Mouse (Mus musculus) mesoderm, embryonic 11.5 days (tissue): ENCODE measurements at regions not wholly inside any gene's neighbourhood (a gene's known extent, or its start where the extent isn't known, plus 50 kb on each side); places are given as distances from the start of the nearest gene placed in this dataset.
"Not testable (repeated sequence)": the region's sequence is repeated elsewhere in the genome, so short reads cannot be mapped to it uniquely, and the experiment has no call there.

ENCODE experiments used
- DNase-seq: peaks from one replicate; pipeline ENCODE4 v3.0.0-alpha.2; 2012; ENCODE audit warnings: low read depth, low spot score

DNA sequence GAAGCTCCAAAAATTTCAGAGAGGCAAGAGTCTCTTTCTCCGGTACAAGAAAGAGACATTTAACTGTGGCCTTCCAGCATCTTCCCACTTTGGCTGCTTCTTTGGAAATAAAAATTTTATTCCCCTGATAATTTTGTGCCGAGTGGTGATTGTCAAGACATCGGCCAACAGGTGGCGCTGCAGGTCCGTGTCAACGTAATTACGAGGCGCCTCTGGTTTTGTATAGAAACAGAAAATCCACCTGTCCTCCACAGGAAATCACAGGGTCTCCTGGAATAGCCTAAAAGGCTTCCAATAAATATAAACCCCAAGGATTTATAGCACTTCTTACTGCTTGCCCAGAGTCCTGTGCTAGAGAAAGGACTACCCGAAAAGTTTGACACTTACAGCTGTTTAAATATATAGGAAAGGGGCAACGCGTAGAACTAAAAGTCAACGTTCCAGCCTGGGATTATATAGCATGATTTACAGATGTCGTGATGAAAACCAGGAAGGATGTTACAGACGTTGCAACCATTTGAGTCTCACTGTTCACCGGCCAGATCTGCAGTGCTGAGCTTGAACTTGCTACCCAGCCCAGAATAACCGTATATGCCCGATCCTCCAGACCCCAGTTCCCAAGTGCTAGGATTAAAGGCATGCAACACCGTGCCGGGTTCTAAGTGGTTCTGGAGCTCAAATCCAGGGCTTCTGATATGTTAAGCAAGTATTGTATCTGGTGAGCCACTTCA lies 251.3 kb upstream of the Tgfbr2 start:
- peak; percentile 88 for DNase-seq

DNA sequence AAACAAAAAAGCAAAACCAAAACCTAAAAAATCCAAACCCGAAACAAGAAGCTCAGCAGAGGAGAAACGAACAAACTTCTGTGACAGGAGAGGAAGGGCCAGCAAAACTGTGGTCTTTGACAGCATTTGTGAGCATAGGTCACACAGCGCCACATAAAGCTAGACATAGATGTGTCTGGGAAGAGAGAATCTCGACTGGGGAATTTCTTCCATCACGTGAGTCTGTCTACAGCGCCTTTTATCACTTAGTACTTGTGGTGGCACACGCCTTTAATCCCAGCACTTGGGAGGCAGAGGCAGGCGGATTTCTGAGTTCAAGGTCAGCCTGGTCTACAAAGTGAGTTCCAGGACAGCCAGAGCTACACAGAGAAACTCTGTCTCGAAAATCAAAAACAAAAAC lies 250.2 kb upstream of the Tgfbr2 start:
- DNase-seq = not testable (repeated sequence)

- no peak for DNase-seq
These were observed 239.9 kb upstream of the Tgfbr2 start for GRCm38 (mm10) chr9:116415021-116415420.

DNA sequence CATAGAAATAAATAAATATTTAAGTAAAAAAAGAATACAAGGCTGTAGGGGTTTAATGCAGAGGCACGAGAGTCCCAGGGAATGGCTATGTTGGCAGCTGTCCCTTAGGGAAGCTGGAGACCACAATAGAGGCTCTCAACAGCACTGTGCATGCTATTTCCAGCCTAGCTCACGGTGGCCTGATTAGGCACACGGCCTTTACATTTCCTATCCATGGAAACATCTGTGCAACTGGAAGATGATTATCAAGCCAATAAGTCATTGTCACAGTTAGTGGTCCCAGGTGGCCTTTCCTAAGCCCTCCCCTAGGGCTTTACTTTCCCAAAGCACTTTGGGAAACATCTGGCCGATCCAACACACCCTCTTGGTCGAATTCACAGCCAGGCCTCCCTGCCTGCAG lies 235.9 kb upstream of the Tgfbr2 start:
- DNase-seq = no peak

DNA sequence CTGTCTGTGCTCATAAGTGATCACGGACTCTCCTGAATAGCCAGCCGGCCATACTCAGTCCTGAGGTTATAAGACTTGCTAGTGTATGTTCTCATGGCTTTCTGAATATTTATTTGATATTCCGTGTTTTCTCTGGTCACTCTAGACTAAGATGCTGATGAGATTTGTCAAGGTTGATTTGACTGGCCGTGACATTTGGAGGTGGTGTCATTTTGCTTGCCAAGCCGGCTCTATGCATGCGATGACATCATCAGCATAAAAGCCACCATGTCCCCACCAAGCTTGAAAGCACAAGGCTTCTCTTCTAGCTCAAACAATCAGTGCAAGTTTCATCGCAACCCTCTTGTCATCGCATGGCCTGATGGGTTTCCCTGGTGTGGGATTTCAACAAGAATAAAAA lies 235.3 kb upstream of the Tgfbr2 start:
- no peak for DNase-seq

GRCm38 (mm10) chr9:116408116-116408515 lies 233.0 kb upstream of the Tgfbr2 start:
- no peak for DNase-seq

DNA sequence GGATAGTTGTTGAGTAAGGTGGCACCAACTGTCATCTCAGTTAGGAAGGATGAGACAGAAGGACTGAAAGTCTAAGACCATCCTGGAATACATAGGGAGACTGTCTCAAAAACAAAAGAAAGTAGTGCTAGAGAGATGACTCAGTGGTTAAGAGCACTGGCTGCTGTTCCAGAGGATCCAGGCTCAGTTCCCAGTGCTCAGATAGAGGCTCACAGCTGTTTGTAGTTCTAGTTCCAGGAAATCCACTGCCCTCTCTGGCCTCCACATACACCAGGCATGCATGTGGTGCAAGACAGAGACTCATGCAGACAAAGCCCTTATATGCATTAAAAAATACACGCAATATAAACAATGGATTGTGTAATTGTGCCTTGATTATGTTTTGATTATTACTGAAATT lies 229.9 kb upstream of the Tgfbr2 start:
- DNase-seq = no peak

- no peak for DNase-seq
These were observed 226.7 kb upstream of the Tgfbr2 start for GRCm38 (mm10) chr9:116401821-116402220.

DNA sequence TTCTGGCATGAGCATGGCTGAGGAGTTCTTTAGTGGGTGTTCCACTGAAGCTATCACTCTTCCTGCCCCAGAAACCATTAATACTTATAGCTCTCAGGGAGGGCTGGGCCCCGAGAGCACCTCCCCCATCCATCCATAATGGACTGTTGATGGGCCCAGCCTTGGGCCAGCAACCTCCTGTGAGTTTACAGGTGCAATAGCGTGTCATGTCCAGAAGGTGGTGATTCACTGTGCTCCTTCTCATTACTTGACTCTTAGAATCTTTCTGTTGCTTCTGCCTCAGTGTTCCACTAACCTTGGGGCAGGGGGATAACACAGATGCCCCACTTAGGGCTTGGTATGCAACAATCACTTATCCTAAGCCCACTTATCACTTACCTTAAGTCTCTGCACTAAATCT lies 225.1 kb upstream of the Tgfbr2 start:
- DNase-seq = peak; percentile 21

DNA sequence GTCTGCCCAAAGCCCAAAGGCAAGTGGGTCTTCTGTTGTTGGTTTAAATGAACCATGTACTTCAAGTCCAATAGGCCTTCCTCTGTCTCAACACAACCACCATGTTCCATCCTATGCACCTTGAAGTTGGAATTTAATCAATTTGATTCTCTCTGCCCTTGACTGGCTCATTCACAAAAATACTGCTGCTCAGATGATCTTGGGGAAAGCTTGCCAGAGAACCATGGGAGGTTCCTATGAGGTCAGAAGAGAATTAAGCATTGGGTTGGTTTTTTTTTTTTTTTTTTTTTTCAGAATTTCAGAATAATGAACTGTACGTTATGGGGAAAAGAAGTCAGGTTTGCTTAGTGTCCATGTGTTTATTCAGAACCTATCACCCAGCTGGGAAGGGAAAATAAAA lies 224.1 kb upstream of the Tgfbr2 start:
- DNase-seq = no peak

DNA sequence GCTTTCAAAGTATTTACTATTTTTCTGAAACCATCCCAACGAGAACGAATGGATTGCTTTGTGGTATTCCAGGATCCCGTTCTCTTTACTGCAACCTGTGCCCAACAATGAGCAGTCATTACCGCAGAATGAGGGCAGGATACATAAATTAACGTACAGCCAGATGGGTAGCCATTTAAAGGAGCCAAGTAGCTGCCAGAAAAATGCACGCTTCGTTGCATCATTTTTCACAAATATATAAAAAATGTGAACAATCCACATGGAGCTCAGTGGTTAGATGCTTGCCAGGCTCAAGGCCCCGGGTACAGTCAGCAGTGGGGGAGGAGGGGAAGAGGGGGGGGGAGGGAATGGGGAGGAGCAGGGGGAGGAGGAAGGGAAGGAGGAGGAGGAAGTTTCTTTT lies 217.1 kb upstream of the Tgfbr2 start:
- DNase-seq = no peak

GRCm38 (mm10) chr9:116389781-116390180 lies 214.6 kb upstream of the Tgfbr2 start:
- DNase-seq = no peak

DNA sequence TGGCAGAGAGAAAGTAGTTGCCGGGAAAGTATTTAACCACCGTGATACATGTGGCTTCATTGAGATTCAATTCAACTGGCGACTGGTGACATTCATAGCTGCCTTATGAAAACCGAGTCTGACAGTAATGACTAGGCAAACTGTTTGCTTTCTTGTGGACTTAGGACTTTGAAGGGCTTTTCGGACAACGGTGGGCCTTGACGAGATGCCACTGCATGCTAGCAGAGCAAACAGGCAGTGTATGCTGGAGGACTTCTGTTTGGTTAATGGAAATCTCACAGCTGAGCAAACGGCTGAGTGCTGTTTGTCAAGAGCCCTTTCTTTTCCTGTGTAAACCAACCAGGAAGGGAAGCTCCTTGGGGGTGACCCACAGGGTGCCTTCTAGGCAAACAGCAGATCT lies 213.7 kb upstream of the Tgfbr2 start:
- peak; percentile 27 for DNase-seq

GRCm38 (mm10) chr9:116388025-116388424 lies 212.9 kb upstream of the Tgfbr2 start:
- DNase-seq = no peak

DNA sequence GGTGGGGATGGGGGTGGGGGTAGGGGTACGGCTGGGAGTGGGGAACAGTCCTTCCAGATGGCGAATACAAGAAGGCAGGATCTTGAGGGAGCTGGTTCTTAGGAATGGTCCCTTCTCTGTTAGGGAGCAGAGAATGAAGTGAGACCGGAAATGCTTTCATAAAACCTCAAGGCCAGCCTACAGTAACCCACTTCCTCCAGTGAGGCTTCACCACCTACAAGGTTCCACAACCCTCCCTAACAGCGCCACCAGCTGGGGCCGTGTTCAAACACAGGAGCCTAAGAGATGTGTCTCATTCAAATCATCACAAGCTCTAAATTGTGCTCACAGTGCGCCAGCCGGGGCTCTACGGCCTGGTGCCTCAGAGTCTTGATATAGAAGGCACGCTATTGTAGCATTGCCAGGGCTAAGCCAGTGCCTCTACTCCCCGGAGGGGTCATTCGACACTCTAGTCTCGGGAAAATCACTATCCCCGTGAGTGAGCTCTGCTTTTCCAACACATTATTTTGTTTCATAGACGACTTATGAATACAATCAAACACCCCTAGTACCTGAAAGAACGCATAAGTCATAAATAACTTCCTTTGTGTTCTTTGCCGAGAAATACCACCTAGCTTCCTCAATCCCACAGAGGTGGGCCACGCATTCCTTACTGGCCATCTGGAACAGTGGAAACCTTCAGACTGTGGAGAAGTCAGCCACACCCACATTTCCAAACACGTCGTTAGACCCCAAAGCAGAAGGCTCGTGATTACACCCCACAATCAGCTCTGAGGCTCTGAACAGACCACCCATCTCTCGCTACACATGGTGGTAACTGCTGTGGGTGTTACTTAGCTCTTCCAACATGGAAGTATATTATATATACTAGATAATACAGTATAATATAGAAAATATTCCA lies 209.3 kb upstream of the Tgfbr2 start:
- peak; percentile 45 for DNase-seq

DNA sequence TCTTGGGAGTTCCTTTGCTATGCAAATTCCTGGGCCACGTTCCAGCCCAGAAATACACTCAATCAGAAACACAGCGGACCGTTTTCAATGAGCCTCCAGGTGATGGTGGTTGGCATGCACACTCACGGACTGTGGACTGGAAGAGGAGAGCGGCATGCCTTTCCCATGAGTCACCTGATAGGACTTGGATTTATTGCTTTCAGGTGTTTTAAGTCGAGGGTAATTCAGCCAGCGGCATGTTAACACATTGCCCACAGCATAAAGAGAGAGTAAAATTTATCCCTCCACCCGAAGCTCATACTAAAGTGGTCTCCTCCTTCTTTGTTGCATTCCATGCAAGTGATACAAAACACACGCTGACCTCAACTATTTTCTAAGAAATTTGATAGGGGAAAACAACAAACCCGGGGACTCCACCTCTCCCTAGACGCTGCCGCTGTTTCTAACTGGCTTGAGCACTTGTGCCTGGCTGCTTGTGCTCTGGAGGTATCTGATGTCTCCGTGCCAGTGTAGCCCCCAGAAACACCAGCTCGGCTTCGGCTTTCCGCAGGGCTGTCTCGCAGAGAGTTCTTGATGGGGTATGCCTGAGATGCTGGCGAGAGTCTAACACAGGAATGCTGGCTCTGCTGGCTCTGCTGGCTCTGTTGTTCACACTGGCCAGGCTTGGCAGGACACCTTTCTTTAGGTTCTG lies 208.4 kb upstream of the Tgfbr2 start:
- peak; percentile 84 for DNase-seq

DNA sequence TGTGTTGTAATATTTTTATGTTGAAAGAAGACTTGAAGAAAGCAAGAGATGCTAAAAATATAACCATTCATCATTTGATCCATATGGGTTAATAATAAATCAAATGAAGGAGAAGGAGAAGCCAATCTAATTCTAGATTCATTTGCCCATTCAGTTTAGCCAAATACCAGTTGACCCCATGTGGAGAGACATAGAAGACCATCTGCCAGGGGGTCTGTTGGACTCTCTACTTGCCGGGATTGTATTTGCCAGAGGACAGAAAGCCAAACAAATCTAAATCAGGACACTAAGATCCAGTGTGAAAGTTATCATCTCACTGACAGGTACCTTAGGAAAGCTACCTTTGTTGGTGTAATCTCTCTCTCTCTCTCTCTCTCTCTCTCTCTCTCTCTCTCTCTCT lies 202.5 kb upstream of the Tgfbr2 start:
- no peak for DNase-seq

DNA sequence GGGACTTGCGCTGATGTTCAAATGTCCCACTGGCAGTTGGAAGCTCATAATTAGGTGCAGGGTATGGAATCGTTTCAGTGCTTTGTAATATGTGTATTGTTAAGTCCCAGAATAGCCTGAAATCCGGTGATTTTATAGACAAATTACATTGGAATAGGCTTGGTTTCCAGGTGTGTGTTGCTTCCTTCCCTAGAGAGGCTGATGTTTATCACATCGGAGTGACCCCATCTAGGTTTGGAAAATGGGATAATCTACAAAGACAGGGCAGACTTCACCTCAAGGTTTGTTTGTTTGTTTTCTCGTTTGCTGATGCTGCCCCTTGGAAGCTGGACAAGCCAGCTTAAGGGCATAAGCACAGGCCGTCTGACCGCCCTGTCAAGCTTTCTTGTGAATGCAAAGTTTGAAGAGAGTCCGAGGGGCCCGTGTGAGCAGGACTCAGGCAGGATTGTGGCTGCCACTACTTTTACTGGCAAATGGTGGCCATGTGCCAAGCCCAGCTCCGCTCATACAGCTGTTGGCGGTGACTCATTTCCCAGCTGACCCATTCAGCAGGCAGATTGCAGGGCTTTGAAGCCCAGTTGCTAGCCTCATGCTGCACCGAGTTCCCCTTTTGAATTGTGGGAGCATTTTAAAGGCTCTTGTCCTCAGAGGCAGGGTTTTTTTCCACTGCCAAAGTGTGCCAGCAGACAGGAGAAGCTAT lies 200.6 kb upstream of the Tgfbr2 start:
- DNase-seq = no peak

- DNase-seq = no peak
These were observed 199.2 kb upstream of the Tgfbr2 start for GRCm38 (mm10) chr9:116374343-116374742.

DNA sequence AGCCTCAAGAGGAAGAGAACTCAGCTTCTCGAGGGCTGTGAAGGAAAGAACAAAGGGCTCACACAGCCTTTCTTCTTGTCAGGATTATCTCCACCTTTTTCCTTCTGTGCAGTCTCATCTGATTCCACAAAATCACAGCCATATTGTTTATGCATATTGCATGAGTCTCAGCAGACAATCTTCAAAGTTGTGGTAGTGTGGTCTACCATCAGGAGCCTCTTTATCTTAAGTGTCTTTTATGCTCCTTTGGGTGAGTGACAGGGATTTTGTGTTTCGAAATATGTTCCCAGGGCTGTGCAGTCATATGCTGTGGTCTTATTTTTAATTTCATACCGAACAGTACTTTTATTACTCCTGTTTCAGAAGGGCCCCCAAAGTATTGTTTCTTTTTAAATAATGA lies 198.2 kb upstream of the Tgfbr2 start:
- DNase-seq = no peak

- no peak for DNase-seq
These were observed 194.0 kb upstream of the Tgfbr2 start for GRCm38 (mm10) chr9:116369059-116369718.
